Mouse (Mus musculus) hindbrain, embryonic 14.5 days (tissue): Measurements from ENCODE around the gene Bbip1. TPM values are rescaled to one million over a fixed set of nuclear protein-coding genes. Genes with fewer than 3 reads are reported as not detected.

Experiments used
- ATAC-seq: fragments of 200-750 bp; cut with Nextera tagmentation; 2 replicates; pipeline ENCODE4 v1.8.0; 2017; ENCODE audit warnings: moderate number of reproducible peaks, mild to moderate bottlenecking, moderate TSS enrichment, moderate library complexity; ENCODE audit not compliant: low FRiP score
- DNase-seq: peaks from one replicate; pipeline ENCODE4 v3.0.0-alpha.2; 2015; ENCODE audit warnings: low spot score
- H3K27ac ChIP-seq: fragments of 300-500 bp; sonication (generic); 2 replicates; pipeline ENCODE4 v1.5.1; 2014; ENCODE audit warnings: mild to moderate bottlenecking, moderate library complexity
- H3K27me3 ChIP-seq: fragments of 300-500 bp; sonication (generic); 2 replicates; pipeline ENCODE4 v1.6.1; 2014; ENCODE audit warnings: mild to moderate bottlenecking, low read length, mixed read lengths; ENCODE audit not compliant: control insufficient read depth, insufficient read depth
- H3K36me3 ChIP-seq: fragments of 300-500 bp; sonication (generic); replicated peaks from 2 replicates; pipeline ENCODE4 v1.6.1; 2014; ENCODE audit not compliant: control insufficient read depth, insufficient read depth
- H3K4me1 ChIP-seq: fragments of 300-500 bp; sonication (generic); replicated peaks from 2 replicates; pipeline ENCODE4 v1.6.1; 2014; ENCODE audit warnings: antibody characterized with exemption, low read length, mixed read lengths; ENCODE audit not compliant: control insufficient read depth, insufficient read depth
- H3K4me2 ChIP-seq: fragments of 300-500 bp; sonication (generic); replicated peaks from 2 replicates; pipeline ENCODE4 v1.6.1; 2014; ENCODE audit warnings: mild to moderate bottlenecking, moderate library complexity
- H3K4me3 ChIP-seq: fragments of 300-500 bp; sonication (generic); replicated peaks from 2 replicates; pipeline ENCODE4 v1.5.1; 2014; ENCODE audit warnings: mild to moderate bottlenecking, low read length
- H3K9ac ChIP-seq: fragments of 300-500 bp; sonication (generic); 2 replicates; pipeline ENCODE4 v1.6.1; 2014
- H3K9me3 ChIP-seq: fragments of 300-500 bp; sonication (generic); 2 replicates; pipeline ENCODE4 v1.6.1; 2016; ENCODE audit warnings: low read length; ENCODE audit not compliant: control insufficient read depth
- WGBS: fragments of 180-500 bp; shearing (Covaris S2); extraction: QIAGEN DNeasy Blood & Tissue Kit; methylation state at CpG from one replicate; pipeline ENCODE4 v1.1.7; 2014; 5-methylcytosine and 5-hydroxymethylcytosine counted together
- polyA plus RNA-seq: library from polyadenylated mRNA; unstranded; fragments of >200 nt; fragmentation: Nextera tagmentation; extraction: Ambion mirVana; gene quantifications from 2 replicates; pipeline ENCODE4 v1.2.1, GENCODE M21; 2014

The Bbip1 gene
- polyA plus RNA-seq, 1 experiment from 2014 or later, result 155 TPM

DNA sequence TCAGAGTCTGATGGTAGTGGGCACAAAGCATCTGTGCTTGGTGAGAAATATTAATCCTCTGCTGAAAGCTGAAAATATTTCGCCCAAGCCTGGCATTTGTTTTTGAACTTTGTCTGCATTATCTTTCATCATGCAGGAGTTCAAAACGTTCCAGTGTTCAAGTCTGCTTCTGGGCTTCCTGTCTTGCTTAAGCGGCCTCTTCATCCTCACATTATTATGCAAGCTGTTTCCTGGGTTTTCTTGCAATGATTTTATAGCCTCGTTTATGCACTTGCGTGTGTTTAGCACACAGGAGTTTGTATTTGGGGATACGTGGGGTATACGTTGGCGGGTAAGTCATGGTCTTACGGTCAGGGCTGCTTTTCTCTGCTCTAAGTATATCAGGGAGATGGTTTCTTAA lies 56.1 kb downstream of the Bbip1 start:
- H3K9ac ChIP-seq, result no peak overlapping the region
- no peaks in the 10 kb centered on the region for H3K36me3 ChIP-seq
- DNase-seq (no peak), ATAC-seq (no peak)
- H3K4me2 ChIP-seq, result no peak overlapping the region
- H3K4me1 ChIP-seq, result 0 out of 2 replicates have a peak, but pooled peaks cover 3% of the 10 kb centered on the region
- WGBS, result 84% methylated on average over 9 of the region's 9 CpGs
- no peaks in the 10 kb centered on the region for H3K9me3 ChIP-seq
- no peak overlapping the region for H3K4me3 ChIP-seq
- no peaks in the 10 kb centered on the region; the same call in 1 of the 2 replicates for H3K27me3 ChIP-seq
- H3K27ac ChIP-seq, result no peak overlapping the region

DNA sequence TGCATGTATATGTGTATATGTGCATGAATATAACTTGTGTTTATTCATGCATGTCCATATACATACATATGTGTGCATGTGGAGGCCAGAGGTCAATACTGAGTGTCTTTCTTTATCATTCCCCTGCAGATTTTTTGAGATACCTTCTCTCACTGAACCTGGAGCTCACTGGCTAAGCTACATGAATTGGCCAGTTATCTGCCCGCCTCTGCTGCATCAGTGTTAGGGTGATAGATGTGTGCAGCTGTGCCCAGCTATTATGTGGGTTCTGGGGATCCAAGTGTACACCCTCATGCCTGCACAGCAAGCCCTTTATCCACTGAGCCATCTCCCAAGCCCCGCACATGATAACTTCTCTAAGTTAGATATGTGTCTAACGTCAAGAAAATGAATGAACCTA lies 56.6 kb downstream of the Bbip1 start:
- no peak overlapping the region for H3K4me3 ChIP-seq
- H3K4me2 ChIP-seq, result no peak overlapping the region
- 0 out of 2 replicates have a peak, but pooled peaks cover 3% of the 10 kb centered on the region for H3K4me1 ChIP-seq
- no peaks in the 10 kb centered on the region; the same call in 1 of the 2 replicates for H3K27me3 ChIP-seq
- H3K27ac ChIP-seq, result no peak overlapping the region
- no peak for DNase-seq
- 83% methylated on average over 3 of the region's 3 CpGs for WGBS
- H3K36me3 ChIP-seq, result no peaks in the 10 kb centered on the region
- H3K9me3 ChIP-seq, result no peaks in the 10 kb centered on the region
- no peak overlapping the region for H3K9ac ChIP-seq
- ATAC-seq, result no peak

DNA sequence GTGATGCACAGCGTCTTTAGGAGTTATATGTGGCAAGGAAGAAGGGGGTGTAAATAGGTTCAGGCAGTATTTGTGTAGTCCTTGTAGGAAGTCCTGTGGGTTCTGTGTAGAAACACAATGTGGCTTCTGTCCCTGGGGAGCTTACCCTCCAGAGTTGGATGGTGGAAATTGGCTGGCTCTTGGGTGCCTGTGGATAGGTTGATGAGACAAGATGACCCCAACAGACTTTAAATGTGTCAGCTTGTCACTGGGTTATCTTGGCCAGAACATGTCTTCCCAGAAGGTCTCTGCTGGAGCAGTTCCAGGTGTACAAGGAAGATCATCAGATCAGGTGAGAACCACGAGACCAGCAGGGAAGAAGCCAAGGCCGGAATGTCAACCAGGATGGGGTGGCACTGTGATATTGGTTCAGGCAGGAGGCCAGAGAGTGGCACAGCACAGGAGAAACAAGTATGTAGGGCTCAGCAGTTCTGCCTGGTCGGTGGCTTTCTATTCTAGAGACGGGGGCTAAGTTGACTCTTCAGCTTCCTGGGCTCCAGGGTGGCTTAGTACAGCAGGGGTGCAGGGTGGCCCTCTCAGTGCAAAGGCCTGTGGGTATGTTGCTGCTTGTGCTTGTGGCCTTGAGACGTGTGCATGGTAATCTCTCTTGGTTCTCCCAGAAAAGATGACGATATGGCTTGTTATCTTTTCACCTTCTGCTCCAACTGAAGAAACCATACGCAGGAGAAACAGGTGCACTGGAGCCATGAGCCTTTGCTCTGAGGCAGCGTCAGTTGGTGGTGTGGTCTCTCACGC lies 57.7 kb downstream of the Bbip1 start:
- Histone ChIP-seq H3K4me3 (no peak overlapping the region), H3K9me3 (no peaks in the 10 kb centered on the region), H3K27me3 (no peaks in the 10 kb centered on the region; the same call in 1 of the 2 replicates), H3K4me2 (no peak overlapping the region), H3K27ac (no peak overlapping the region), H3K36me3 (no peaks in the 10 kb centered on the region), H3K4me1 (0 out of 2 replicates have a peak, but pooled peaks cover 5% of the 10 kb centered on the region), H3K9ac (no peak overlapping the region)
- DNase-seq (no peak), ATAC-seq (no peak)
- WGBS, result 92% methylated on average over 10 of the region's 10 CpGs

DNA sequence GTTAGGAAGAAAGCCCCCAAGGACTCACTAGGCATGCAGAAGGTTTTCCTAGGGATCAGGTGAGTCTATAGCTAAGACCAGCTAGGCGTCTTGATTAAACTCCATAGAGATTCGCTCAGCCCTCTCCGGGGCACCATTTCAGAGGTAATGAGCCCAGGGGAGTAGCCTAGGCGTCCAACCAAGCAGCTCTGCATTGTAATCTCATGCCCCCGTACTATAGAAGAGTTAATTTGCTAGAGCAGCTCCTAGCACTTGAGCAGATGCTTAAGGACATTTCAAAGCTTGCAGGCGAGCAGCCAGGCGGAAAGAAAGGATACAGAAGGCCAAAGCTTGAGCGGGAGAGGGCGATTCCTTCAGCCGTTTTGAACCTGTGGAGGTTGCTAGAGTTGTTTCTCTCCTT lies 59.0 kb downstream of the Bbip1 start:
- H3K9me3 ChIP-seq, result no peaks in the 10 kb centered on the region
- 37% methylated on average over 10 of the region's 10 CpGs for WGBS

DNA sequence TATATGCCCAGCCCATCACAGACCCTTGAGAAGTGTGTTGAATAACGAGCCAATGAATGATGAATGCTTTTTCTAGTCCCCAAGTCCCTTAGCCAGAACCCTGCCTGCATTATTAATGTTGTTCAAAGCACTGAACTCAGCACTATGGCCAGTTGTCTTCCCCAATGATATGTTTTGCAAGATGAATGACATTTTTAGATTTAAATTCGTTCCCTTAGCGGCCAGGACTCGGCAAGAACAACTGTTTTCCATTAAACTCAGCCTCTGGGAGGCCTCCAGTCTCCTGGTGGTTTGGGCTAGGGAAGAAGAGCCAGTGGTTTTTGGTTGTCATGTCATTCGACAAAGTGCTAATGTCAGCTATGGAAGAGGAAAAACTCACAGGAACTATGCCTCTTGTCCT lies 62.6 kb downstream of the Bbip1 start:
- DNase-seq (no peak), ATAC-seq (no peak)
- WGBS, result 51% methylated on average over 5 of the region's 5 CpGs

More for the DNA sequence above, 59.0 kb downstream of the Bbip1 start:
- Histone ChIP-seq H3K9ac (no peak overlapping the region), H3K36me3 (no peaks in the 10 kb centered on the region), H3K27ac (no peak overlapping the region), H3K4me1 (0 out of 2 replicates have a peak, but pooled peaks cover 9% of the 10 kb centered on the region), H3K4me2 (no peak overlapping the region), H3K4me3 (no peak overlapping the region), H3K27me3 (no peaks in the 10 kb centered on the region; the same call in 1 of the 2 replicates)
- no peak for DNase-seq
- no peak for ATAC-seq

DNA sequence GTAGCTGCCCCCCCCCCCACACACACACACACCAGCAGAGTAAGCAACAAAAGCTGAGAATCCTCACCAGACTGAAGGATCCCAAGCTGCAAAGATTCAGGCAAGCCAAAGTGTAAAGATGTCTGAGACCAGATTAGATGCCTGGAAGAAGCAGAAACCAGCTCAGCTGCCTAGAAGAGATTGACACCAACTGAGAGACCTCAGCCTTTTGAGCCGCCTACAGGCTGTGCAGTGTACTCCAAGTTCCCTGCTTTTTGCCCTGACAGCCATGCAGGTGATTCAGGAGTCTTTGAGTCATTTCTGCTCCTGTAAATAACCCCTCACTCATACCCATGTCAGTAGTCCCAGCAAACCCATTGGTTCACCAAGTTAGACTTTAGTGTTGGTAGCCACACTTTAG lies 64.0 kb downstream of the Bbip1 start:
- no peaks in the 10 kb centered on the region for H3K9me3 ChIP-seq
- WGBS, result 82% methylated on average over 1 of the region's 1 CpGs
- ATAC-seq (no peak), DNase-seq (no peak)
- H3K27me3 ChIP-seq, result no peaks in the 10 kb centered on the region
- no peak overlapping the region for H3K4me3 ChIP-seq
- H3K9ac ChIP-seq, result no peak overlapping the region
- H3K4me2 ChIP-seq, result no peak overlapping the region
- no peak overlapping the region for H3K27ac ChIP-seq
- no peaks in the 10 kb centered on the region for H3K36me3 ChIP-seq
- 0 out of 2 replicates have a peak, but pooled peaks cover 6% of the 10 kb centered on the region for H3K4me1 ChIP-seq

More for the DNA sequence above, 62.6 kb downstream of the Bbip1 start:
- H3K9me3 ChIP-seq, result no peaks in the 10 kb centered on the region
- 0 out of 2 replicates have a peak, but pooled peaks cover 6% of the 10 kb centered on the region for H3K4me1 ChIP-seq
- no peak overlapping the region for H3K4me2 ChIP-seq
- no peaks in the 10 kb centered on the region; the same call in 1 of the 2 replicates for H3K27me3 ChIP-seq
- H3K27ac ChIP-seq, result no peak overlapping the region
- no peak overlapping the region for H3K4me3 ChIP-seq
- H3K9ac ChIP-seq, result no peak overlapping the region
- no peaks in the 10 kb centered on the region for H3K36me3 ChIP-seq

Other genes with a start within 250 kb of the Bbip1 start
- gene Pdcd4, start 52.4 kb downstream of the Bbip1 start, polyA plus RNA-seq, result 51.8 and 58.0 TPM in 2 replicates
- 75.3 and 83.0 TPM in 2 replicates for gene Shoc2, start 321 bp downstream of the Bbip1 start, polyA plus RNA-seq
- gene Adra2a, start 99.5 kb upstream of the Bbip1 start, polyA plus RNA-seq, result 7.5 and 9.6 TPM in 2 replicates